Mouse (Mus musculus) small intestine, adult 2 months (tissue): ENCODE measurements around the gene Ano1.

Source experiments
- CTCF ChIP-seq: fragments of 200-500 bp; IDR thresholded peaks from 2 replicates; pipeline ENCODE4 v1.5.1; 2012; ENCODE audit warnings: low read depth, mild to moderate bottlenecking, control low read depth, inconsistent platforms, low read length, moderate library complexity, mixed read lengths; ENCODE audit not compliant: insufficient replicate concordance, insufficient read length; ENCODE audit errors: extremely low read depth
- POLR2A ChIP-seq: fragments of 200-500 bp; IDR thresholded peaks from 2 replicates; pipeline ENCODE4 v1.6.1; 2012; ENCODE audit warnings: low read depth, mild to moderate bottlenecking, control low read depth, inconsistent platforms, low read length, moderate library complexity

DNA sequence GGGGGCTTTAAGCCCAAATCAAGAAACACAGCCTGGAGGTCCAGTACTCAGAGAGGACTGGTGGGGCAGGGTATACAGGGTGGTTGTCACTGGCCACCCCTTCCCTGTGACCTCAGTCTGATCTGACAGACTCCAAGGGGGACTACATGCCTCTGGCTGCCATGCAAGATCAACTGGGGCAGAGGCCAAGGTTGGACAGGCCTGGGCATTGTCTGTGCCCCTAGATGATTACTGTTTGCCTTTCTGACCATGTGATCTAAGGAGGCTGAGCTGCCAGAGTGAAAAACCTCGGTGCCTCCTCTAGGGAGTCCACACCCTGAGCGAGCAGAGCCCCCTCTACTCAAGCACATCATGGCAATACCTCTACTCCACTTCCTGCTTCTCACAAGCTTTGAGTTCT lies 115.8 kb downstream of the Ano1 start:
- TF ChIP-seq CTCF (no peak), POLR2A (no peak)
